Mouse (Mus musculus) cerebellum, adult 8-10 months (tissue): ENCODE measurements around the gene Sigirr.

Experiments used
- DNase-seq: peaks from one replicate; pipeline ENCODE4 v3.0.0; 2022

The Sigirr gene

DNA sequence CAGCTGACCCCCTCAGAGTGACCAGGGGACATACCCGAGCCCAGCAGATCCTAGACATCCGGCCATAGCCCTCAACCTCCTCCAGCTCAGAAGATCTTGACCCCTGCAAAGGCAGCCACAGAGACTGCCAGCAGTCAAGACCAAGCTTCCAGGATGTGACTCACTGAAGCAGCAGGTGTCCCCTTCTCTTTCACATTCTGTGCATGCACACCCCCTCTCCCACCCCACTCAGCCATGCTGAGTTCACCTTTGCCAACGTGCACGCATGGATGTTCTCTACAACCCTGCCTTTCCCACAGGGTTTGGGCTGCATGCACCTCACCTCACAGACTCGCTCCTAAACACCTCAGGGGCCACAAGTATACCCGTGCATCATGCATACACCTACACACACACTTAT lies 4.4 kb downstream of the Sigirr start:
- no peak for DNase-seq

DNA sequence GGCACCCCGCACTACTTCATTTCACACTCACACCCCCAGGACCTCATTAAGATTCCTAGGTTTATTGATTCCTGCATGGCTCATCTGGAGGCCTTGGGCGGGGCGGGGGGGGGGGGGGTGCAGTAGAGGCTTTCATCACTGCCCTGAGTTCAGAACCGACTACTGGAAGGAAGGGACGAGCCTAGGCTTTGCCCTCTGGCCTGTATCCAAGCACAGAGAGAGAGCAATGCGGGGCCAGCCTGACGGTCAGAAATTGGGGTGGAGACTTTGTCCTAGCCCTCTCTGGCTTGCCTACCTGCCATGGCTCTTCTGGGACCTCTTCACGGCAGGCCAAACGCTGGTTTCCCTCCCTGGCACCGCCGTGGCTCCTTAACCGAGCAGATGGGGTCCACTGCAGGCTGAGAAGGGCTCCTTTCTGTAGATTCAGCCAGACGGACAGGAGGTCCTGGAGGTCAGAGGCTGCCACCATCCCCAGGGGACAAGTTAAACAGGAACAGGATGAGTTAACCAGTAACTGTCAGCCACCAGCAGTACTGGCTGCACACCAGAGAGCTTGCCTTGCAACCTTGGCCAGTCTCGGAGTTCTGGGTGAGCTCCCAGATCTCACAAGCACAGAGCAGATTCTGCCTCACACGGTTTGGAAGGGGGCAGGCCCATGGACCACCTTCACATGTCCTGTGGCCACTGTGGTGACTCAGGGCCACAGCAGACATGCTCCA lies 5.7 kb downstream of the Sigirr start:
- DNase-seq = no peak

DNA sequence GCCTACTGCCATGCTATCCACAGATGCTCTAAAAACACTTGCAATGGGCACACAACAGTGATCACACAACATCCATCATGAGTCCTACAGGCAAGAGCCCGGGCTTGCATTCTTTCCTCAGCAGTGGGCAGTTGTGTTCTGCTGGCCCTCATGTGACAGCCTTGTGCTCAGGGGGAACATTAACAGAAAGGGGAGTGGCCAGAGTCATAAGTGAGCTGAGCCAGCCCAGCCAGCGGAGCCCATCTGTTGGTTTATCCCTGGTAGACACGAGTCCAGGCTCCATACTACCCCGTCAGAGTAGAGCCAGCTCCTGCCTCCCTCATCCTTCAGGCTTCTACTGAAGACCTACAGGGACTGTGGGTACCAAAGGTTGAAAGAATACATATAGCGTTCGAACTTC lies 6.4 kb downstream of the Sigirr start:
- DNase-seq = no peak

DNA sequence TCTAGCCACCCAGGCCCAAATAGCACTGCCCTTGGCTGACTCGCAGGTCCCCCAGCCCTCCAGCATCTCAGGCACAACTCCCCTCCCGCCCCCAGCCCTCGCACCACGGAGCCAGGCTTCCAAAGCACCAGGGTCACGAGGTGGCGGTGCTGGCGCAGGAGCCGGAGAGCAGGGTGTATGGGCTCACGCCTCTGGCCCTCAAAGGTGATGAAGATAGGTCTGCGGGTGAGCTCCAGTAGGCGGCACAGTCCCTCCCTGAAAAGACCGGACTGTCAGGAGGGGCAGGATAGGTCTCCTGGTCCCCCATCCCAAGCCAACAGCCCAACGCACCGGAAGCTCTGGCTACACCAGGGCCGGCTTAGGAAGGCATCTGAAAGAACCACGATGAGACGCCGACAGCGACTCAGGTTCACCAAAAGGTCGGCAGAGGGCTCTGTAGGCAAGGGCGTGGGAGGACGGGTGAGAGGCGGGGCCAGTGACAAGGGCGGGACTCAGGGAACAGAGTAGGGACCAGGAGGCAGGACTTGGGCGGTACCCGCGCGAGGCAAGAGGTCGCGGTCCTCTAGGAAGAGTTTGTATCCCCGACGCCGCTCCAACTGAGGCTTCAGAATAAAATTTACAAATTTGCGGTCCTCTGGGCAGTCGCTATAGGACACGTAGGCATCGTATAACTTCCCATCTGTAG lies 8.2 kb downstream of the Sigirr start:
- DNase-seq = peak; percentile 76

DNA sequence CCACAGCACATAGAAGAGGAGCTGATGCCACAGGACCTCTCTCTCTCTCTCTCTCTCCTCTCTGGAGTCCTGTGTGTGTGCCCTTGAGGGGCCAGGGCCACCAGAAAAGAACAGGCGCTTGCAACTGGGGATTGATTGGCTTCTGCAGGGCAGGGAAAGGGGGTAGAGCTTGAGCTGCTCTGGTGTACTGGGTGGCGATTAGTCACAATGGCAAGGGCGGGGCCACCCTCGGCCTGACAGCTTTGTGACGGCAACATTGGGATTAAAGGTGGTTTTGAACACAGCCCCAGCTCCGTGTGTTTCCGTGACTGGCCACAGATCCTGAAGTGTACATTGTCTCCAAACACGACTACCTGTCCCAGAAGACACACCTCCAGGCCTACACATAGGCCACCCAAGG lies 10.1 kb downstream of the Sigirr start:
- DNase-seq = no peak

DNA sequence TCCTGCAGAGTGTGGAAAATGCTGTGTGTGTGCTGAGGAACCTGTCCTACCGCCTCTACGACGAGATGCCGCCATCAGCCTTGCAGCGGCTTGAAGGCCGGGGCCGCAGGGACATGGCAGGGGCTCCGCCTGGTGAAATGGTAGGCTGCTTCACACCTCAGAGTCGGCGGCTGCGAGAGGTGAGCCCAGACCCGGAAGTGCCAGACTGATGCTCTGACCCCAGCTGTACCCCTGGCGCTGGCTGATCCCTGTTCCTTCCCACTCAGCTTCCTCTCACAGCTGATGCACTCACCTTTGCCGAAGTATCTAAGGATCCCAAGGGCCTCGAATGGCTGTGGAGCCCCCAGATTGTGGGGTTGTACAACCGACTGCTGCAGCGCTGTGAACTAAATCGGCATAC lies 11.9 kb downstream of the Sigirr start:
- no peak for DNase-seq

DNA sequence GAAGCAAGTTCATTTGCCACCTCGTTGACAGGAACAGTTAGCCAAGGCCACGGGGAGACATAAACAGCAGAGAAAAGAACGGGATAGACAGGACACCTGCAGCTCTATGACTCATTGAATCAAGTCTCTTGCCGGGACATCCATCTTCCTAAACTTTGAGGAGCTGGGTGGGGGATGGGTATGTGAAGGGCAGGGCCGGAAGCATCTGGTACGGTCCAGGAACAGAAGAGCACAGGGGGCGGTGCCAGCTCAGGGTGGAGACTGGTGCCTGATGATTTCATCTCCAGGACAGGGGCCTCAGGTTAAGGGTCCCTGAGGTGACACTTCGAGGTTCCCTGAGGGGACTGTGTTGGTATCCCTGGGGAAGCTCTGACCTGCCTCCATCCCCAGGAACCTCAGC lies 12.5 kb downstream of the Sigirr start:
- no peak for DNase-seq

DNA sequence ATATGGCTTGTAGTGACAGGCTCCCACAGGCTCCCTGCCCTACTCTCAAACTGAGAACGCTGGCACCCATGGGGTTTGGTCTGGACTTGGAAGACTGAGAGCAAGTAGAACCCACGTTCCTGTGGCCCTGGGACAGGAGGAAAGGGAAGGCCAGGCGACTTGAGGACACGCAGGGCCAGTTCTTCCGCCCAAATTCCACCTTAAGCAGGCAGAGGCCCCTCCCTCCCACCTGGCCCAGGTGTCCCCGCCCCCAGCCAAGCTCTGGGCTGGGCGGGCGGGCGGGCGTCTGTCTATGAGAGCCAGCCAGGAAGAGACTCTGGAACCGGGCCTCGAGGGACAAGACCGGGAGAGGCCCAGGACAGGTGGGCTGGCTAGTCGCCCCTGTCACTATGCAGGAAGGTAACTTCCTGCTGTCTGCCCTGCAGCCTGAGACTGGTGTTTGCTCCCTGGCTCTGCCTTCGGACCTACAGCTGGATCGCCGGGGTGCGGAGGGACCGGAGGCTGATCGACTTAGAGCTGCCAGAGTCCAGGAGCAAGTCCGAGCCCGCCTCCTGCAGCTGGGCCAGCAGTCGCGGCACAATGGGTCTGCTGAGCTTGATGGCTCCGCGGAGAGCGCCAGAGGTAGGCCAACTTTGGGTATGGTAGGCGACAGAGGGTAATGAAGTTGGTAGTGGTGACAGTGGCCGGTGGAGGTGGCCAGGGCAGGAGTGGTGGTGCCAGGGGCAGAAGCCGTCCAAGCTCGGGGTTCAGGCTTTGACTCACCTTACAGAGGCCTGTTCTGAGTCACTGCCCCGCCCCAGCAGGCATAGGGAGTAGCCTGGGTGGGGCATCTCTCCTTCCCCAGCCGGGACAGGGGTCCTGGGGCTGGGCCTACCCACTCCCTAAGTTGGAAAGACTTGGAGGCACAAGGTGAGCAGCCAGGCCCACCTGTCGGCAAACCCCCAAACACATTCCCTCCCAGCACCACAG lies 20.6 kb downstream of the Sigirr start:
- no peak for DNase-seq

DNA sequence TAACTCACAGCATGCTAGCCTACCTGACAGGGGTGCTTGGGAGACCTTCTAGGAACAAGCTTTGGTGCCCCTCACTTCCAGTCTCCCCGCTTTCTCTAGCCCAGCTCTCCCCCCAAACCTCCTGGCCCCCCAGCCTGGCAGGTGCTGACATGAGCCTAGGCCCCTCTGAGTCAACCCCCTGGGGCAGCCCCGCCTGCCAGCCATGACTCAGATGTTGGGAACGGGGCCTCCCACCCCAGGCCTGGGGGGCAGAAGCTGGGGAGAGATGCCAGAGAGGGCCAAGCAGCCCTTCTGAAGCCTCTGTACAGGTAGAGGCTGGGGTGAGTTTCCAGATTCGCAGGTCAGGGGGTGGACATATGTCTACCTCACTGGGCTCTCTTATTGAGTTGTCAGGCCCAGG lies 21.5 kb downstream of the Sigirr start:
- no peak for DNase-seq

DNA sequence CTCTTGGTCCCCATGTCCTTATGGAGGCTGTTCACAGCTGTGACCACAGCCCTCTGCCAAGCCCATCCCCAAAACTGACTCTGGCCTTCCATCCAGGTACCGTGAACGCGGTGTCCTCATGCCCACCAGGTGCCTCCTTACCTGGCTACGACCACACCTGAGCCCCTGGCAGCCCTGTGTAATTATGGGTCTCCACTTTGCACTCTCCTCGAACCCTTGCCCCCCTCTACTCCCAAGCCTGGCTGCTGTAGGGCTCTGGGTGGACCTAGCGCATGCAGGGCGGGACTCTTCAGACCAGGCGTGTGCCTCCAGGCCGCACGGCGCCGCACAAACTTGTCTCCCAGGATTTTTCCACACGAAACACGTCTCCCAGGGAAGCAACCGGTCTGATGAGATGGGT lies 22.5 kb downstream of the Sigirr start, which contains the start of gene Pkp3:
Pkp3 (plus strand) TSS at position 378 of the 400 bp plus-strand sequence.
- DNase-seq = no peak

DNA sequence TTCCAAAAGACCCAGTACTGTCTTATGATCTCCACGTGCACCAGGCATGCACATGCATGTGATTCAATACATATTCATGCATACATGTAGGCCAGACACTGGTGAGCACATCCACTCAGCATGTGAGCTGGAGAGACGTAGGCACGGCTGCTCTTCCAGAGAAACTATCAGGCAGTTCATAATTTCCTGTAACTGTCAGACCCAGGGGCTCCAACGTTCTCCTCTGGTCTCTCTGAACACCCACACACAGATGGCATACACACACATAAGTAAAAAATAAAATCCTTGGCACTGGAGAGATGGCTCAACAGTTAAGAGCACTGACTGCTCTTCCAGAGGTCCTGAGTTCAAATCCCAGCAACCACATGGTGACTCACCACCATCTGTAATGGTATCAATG lies 26.6 kb downstream of the Sigirr start:
- DNase-seq = no peak

DNA sequence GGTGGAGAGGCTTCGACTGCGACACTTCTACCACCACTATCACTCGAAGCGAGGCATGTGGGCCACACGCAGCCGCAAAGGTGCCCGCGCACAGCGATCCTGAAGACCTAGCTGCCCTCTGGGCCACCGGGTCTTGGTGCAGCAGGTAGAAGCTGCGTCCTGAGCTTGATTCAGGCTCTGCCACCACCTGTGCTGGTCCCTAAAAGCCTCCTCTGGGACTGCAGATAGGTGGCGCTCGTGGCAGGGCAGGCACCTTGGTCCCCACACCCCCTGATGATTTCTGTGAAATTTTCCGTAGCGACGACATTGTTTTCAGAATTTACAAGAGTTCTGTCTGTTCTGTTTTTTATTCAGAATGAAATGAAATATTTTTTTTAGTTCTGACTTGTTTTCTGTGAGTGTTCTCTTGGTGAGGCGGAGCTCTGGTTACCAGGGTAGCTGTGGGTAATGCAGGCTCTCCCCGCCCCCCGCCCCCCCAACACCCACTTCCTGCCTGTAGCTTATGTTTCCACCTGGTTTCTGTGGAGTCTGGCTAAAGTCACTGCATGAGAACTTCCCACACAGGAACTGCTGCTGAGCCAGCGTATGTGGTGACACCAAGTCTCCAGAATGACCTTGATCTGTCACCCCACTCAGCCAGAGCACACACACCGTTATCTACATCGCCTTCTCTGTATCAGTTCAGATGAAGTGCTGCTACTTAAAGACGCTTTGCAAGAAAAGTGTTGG lies 28.2 kb downstream of the Sigirr start:
- no peak for DNase-seq

DNA sequence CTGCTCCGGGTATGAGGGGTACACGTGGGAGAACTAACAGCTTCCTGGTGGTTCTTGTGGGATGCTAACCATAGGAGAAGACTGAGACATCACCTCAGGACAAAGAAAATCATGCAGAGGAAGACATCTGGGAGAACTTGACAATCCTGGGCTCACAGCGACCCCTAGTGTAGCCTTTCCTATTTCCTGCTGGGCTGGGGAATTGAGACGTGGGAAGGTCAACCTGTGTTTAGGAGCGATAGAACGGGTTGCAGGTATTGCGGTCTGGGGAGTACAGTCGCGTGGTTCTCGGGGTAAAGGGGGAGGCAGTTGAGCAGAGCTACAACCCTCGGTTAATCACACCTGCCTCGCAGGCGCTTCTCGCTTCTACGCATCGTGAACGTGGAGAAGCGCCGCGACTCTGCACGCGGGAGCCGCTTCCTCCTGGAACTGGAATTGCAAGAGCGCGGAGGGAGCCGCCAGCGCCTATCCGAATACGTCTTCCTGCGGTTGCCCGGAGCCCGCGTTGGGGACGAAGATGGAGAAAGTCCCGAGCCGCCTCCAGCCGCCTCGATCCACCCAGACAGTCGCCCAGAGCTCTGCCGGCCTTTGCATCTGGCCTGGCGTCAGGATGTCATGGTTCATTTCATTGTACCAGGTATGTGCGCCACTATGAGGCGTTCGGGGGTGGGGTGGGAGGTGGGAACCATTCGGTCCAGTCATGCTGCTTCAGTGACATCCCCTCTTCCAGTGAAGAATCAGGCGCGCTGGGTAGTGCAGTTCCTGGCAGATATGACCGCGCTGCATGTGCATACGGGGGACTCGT lies 30.1 kb downstream of the Sigirr start:
- DNase-seq = peak; percentile 72

DNA sequence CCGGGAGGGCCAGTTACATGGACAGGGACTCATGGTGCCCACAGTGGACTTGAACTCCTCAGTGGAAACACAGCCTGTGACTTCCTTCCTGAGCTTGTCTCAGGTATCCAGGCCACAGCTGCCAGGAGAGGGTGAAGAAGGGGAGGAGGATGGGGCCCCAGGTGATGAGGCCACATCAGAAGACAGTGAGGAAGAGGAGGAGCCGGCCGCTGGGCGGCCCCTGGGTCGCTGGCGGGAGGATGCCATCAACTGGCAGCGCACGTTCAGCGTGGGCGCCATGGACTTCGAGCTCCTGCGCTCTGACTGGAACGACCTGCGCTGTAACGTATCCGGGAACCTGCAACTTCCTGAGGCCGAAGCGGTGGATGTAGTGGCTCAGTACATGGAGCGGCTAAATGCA lies 32.0 kb downstream of the Sigirr start:
- no peak for DNase-seq

DNA sequence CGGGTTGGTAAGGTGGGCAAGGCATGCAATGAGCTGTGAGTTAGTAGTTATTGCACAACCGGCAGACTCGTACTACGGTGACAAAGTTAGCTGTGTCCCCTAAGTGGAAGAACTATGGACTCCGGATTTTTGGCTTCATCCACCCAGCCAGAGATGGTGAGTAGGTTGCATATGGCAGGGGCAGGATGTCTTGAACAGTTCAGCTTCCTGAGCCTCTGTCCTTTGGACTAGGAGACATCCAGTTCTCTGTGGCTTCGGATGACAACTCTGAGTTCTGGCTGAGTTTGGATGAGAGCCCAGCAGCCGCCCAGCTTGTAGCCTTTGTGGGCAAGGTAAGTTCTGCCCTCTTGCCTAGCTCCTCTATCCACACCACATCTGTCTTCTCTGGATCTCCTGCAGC lies 35.8 kb downstream of the Sigirr start:
- DNase-seq = no peak

DNA sequence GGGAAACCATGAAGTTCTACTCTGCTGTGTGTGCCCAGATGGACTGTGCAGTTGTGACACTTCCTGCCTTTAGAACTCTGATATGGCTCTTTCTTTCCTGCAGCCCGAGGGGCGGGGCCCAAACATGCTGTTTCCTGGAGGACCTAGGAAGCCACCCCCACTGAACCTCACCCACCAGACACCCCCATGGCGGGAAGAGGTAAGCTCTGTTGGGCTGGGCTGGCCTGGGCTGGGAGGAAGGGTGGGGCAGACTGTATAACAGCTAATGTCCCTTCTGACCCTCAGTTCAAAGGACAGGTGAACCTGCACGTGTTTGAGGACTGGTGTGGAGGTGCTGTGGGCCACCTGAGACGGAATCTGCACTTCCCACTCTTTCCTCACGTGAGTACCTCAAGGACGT lies 36.2 kb downstream of the Sigirr start:
- DNase-seq = no peak

DNA sequence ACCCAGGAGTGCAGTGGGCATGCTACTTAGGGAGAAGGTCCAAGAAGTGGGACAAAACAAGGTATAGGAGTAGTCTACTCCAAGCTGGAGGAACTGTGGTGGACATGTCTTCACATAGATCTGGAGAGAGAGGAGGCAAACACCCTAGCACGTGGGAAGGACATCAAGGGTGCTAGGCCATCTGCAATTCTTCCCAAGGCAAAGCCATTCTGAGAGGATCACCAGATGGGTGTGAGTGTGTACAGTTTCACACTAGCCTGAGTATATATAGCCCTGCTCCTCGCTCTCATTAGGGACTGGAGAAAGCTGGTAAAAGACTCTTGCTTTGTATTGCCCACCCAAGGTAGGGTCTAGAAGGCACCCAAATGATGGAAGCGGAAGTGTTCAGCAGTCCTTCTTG lies 37.0 kb downstream of the Sigirr start:
- DNase-seq = no peak

DNA sequence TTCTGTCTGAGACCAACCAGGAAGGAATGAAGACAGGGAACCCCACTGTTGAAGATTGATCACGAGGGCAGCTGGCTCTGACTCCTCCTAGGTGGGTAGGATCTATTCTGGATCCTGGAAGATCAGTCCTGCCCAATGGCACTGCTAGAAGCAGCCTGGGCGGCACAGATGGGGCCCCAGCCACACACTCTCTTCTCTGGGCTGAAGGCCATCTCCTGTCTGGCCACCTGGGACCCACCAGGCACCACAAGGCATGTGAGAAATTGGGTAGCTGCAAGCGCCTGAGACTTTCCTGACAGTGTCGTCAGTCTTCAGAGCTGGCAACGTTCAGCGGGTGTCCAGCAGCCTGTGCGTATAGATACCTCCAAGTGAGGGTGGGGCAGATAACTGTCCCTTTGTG lies 37.8 kb downstream of the Sigirr start:
- DNase-seq = peak; percentile 46

DNA sequence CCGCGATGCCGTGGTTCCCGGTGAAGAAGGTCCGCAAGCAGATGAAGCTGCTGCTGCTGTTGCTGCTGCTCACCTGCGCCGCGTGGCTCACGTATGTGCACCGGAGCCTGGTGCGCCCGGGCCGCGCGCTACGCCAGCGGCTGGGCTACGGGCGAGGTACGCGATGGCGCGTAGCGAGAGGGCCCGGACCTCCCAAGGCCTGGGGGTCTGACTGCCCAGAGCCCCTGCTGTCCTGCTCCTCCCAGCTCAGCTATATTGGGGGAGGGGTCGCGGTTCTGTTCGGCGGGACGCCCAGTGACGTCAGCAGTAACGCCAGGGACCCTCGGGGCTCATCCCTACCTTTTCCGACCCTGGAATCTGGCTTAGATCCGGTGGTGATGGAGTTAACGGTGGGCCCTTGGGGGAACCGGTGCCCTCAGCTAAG lies 39.1 kb downstream of the Sigirr start:
- peak; percentile 53 for DNase-seq

DNA sequence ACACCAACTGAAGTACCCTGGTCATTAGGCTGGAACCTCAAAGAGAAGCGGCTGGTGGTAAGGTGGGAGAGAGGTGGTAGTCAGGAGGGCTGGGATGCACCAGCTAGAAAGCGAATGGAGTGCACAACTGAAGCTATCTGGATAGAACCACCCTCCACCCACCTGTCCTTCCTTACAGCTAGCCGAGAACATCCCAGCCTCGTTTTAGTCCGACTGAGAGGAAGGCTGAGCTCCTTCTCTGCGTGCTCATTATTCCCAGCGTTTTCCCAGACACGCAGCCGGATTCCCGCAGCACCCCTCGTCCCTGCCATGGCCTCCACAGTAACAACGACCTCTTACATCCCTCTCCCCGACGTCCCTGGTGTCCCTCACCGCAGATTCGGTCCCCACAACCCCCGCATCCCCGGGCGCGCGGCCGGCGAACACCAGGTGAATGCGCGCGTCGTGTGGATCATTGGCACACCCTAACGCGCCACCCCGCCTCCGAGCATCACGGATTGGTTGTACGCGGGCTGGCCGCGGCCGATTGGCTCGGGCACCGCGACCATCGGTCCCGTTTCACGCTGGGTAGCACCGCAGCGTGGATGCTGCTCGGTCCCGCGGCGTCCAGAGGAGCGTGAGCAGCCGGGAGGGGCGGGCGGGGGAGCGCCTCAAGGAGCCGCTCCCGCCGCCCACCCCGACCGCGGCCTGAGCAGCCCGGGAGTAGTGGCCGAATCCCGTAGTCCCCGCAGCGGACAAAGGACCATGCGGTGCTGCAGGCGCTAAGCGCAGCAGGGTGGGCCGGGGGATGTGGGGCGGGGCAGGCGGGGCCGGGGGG lies 39.7 kb downstream of the Sigirr start, which contains the start of gene B4galnt4:
B4galnt4 (plus strand) TSS at position 679 of the 817 bp plus-strand sequence.
- DNase-seq = peak; percentile 91

DNA sequence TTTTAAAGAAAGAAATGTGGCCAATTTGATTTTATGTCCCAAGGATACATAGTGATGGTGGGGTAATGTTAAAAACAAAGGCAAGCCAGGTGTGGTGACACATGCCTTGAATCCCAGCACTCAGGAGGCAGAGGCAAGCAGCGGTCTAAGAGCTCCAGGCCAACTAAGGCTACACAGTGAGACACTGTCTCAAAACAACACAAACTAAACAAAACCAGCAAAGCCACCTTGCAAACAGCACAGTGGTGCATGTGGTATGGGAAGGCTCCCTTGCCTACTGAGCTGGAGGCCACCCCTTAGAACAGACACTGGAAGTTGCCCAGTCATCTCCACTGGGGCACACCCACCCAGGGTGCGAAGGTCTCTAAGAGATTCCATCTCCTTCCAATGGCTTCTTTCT lies 40.4 kb downstream of the Sigirr start:
- peak; percentile 24 for DNase-seq
